In the genomic region with DNA sequence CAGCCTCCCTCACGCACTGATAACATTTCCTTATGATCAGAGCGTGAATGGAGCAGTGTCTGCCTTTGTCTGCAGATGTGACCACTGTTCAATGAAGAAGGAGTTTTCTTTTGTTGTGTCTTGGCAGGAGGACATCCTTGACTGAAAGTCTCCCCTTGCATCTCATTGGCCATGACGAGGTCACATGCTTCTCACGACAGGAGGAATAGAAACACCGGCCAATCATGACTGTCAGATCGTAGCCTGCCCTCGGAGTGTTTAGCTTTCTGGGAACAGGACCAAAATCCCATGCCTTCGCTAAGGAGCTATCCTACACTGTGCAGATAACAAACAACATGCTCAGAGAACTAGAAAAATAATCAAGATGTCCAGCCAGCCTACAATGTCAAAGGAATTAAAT, we compare ENCODE assay signal across 12 mouse cellular contexts. TPM values are rescaled to one million over a fixed set of nuclear protein-coding genes. Genes with fewer than 3 reads are reported as not detected.
DNase-seq lines count a peak whose midpoint lies in the region; ATAC-seq lines count a peak whose summit lies in the region.
"Had no signal": no experiment of that assay in that cellular context is flagged by ENCODE, and none has a peak within 500 bp of the region (broad histone marks: within the 10 kb centered on the region; RNA-seq: fewer than 3 reads in every experiment).

No protein-coding gene starts in this region.

- H3K4me3 ChIP-seq in intestine, embryonic 14.5 days (ENCODE audit: low read depth, low read length) = no peak overlapping the region
- H3K4me3 ChIP-seq in intestine, embryonic 15.5 days (replicated peaks) = no peak overlapping the region
- H3K4me3 ChIP-seq in neural tube, embryonic 13.5 days = no peak overlapping the region
- H3K4me3 ChIP-seq: heart, adult 2 months; limb, embryonic 15.5 days had no signal

- no peak for DNase-seq in intestine, embryonic 14.5 days (ENCODE audit: low spot score)
- no peak for DNase-seq in neural tube, embryonic 10.5 days (ENCODE audit: extremely low spot score, low spot score)
- DNase-seq in embryo, embryonic 10.5 days (ENCODE audit: low spot score) = peak; percentile 32
- peak; percentile 37 for DNase-seq in heart, postnatal 4 days
- no peak for DNase-seq in cerebellum, postnatal 36 days
- no peak for DNase-seq in urinary bladder, postnatal 4 days (ENCODE audit: low spot score in 2 of 2)
- DNase-seq: adrenal gland, postnatal 25 days; cerebellum, postnatal 25 days had no signal

- no peak overlapping the region for H3K9ac ChIP-seq in intestine, embryonic 14.5 days (ENCODE audit: low read length)
- H3K9ac ChIP-seq in intestine, embryonic 15.5 days = no peak overlapping the region
- no peak overlapping the region for H3K9ac ChIP-seq in neural tube, embryonic 13.5 days
- H3K9ac ChIP-seq: limb, embryonic 15.5 days had no signal

- ATAC-seq in intestine, embryonic 14.5 days (replicated peaks; ENCODE audit: low FRiP score, low TSS enrichment, low read depth) = no peak
- ATAC-seq in intestine, embryonic 15.5 days = no peak
- ATAC-seq in neural tube, embryonic 13.5 days (ENCODE audit: low read depth) = no peak

- H3K36me3 ChIP-seq in intestine, embryonic 14.5 days (ENCODE audit: control insufficient read depth, insufficient read depth, low read length) = no peaks in the 10 kb centered on the region
- H3K36me3 ChIP-seq in intestine, embryonic 15.5 days = no peaks in the 10 kb centered on the region
- no peaks in the 10 kb centered on the region for H3K36me3 ChIP-seq in neural tube, embryonic 13.5 days
- H3K36me3 ChIP-seq: limb, embryonic 15.5 days had no signal

- WGBS in intestine, embryonic 14.5 days = 59% methylated on average over 8 of the region's 8 CpGs
- 55% methylated on average over 8 of the region's 8 CpGs for WGBS in intestine, embryonic 15.5 days
- WGBS in neural tube, embryonic 13.5 days = 48% methylated on average over 8 of the region's 8 CpGs

- H3K27me3 ChIP-seq in intestine, embryonic 14.5 days (replicated peaks; ENCODE audit: control insufficient read depth, insufficient read depth, low read length) = no peaks in the 10 kb centered on the region
- H3K27me3 ChIP-seq in intestine, embryonic 15.5 days (replicated peaks) = no peaks in the 10 kb centered on the region
- H3K27me3 ChIP-seq in neural tube, embryonic 13.5 days = no peaks in the 10 kb centered on the region
- H3K27me3 ChIP-seq: limb, embryonic 15.5 days had no signal

- H3K4me1 ChIP-seq in intestine, embryonic 14.5 days (replicated peaks; ENCODE audit: control insufficient read depth, insufficient read depth, low read length) = peaks cover 36% of the 10 kb centered on the region
- H3K4me1 ChIP-seq in intestine, embryonic 15.5 days (replicated peaks) = peaks cover 24% of the 10 kb centered on the region
- H3K4me1 ChIP-seq in neural tube, embryonic 13.5 days (replicated peaks) = peaks cover 37% of the 10 kb centered on the region

- 0 out of 2 replicates have a peak overlapping the region, but pooled peaks have one; percentile 79 for H3K27ac ChIP-seq in intestine, embryonic 14.5 days (ENCODE audit: low read depth)
- no peak overlapping the region for H3K27ac ChIP-seq in intestine, embryonic 15.5 days
- H3K27ac ChIP-seq in neural tube, embryonic 13.5 days (replicated peaks) = peak overlapping the region; percentile 53
- H3K27ac ChIP-seq: heart, adult 2 months; limb, embryonic 15.5 days had no signal

- H3K9me3 ChIP-seq in intestine, embryonic 14.5 days (ENCODE audit: control insufficient read depth, low read length) = no peaks in the 10 kb centered on the region
- no peaks in the 10 kb centered on the region for H3K9me3 ChIP-seq in intestine, embryonic 15.5 days
- no peaks in the 10 kb centered on the region for H3K9me3 ChIP-seq in neural tube, embryonic 13.5 days
- H3K9me3 ChIP-seq: limb, embryonic 15.5 days had no signal

- H3K4me2 ChIP-seq in intestine, embryonic 14.5 days (ENCODE audit: low read length) = no peak overlapping the region
- no peak overlapping the region for H3K4me2 ChIP-seq in intestine, embryonic 15.5 days (replicated peaks)
- no peak overlapping the region for H3K4me2 ChIP-seq in neural tube, embryonic 13.5 days
- H3K4me2 ChIP-seq: limb, embryonic 15.5 days had no signal

RNA-seq across cellular contexts. Expression of gene Zfp362, which starts 35.4 kb away (rescaled TPM):
- polyA plus RNA-seq in intestine, embryonic 14.5 days (2014; fragmentation: Nextera tagmentation; extraction: Ambion mirVana) = 30.5 and 31.3 TPM in 2 replicates
- 22.8 and 23.5 TPM in 2 replicates for polyA plus RNA-seq in intestine, embryonic 15.5 days (2015; fragmentation: Nextera tagmentation; extraction: Ambion mirVana)
- polyA plus RNA-seq in neural tube, embryonic 13.5 days (2015; fragmentation: Nextera tagmentation; extraction: Ambion mirVana) = 37.5 and 43.1 TPM in 2 replicates
- total RNA-seq in heart, postnatal 4 days (2021) = 10 to 100 TPM; 33.9 to 34.4 TPM

RNA-seq across cellular contexts. Expression of gene Trim62, which starts 42.1 kb away (rescaled TPM):
- 6.5 and 6.6 TPM in 2 replicates for polyA plus RNA-seq in intestine, embryonic 14.5 days (2014; fragmentation: Nextera tagmentation; extraction: Ambion mirVana)
- polyA plus RNA-seq in intestine, embryonic 15.5 days (2015; fragmentation: Nextera tagmentation; extraction: Ambion mirVana) = 3.5 and 3.8 TPM in 2 replicates
- 21.4 and 23.4 TPM in 2 replicates for polyA plus RNA-seq in neural tube, embryonic 13.5 days (2015; fragmentation: Nextera tagmentation; extraction: Ambion mirVana)
- total RNA-seq in heart, postnatal 4 days (2021) = 1 to 10 TPM; 3.2 to 3.7 TPM

Comparison
In these comparisons a context has a peak if more than half of its experiments do, and no peak if none do; other contexts are left out.
1. DNase-seq: peak in embryo, embryonic 10.5 days (single experiment) and heart, postnatal 4 days (single experiment); none in intestine, embryonic 14.5 days (single experiment), neural tube, embryonic 10.5 days (single experiment), cerebellum, postnatal 36 days (0 of 2) and urinary bladder, postnatal 4 days (0 of 2).